Mouse (Mus musculus) hindbrain, postnatal 0 days (tissue): ENCODE measurements around the gene Gm5485. TPM values are rescaled to one million over a fixed set of nuclear protein-coding genes. Genes with fewer than 3 reads are reported as not detected.

Source experiments
- ATAC-seq: fragments of 200-750 bp; cut with Nextera tagmentation; 2 replicates; pipeline ENCODE4 v1.8.0; 2017; ENCODE audit warnings: mild to moderate bottlenecking, moderate TSS enrichment, moderate library complexity
- DNase-seq: peaks from one replicate; pipeline ENCODE4 v3.0.0-alpha.2; 2015; ENCODE audit warnings: low spot score
- H3K27ac ChIP-seq: fragments of 300-500 bp; sonication (generic); 2 replicates; pipeline ENCODE4 v1.5.1; 2014; ENCODE audit warnings: mild to moderate bottlenecking
- H3K27me3 ChIP-seq: fragments of 300-500 bp; sonication (generic); 2 replicates; pipeline ENCODE4 v1.6.1; 2014; ENCODE audit warnings: low read length, mixed read lengths; ENCODE audit not compliant: insufficient read depth
- H3K36me3 ChIP-seq: fragments of 300-500 bp; sonication (generic); 2 replicates; pipeline ENCODE4 v1.6.1; 2014; ENCODE audit warnings: low read length, mixed read lengths; ENCODE audit not compliant: insufficient read depth
- H3K4me1 ChIP-seq: fragments of 300-500 bp; sonication (generic); 2 replicates; pipeline ENCODE4 v1.6.1; 2014; ENCODE audit warnings: antibody characterized with exemption, low read length, mixed read lengths; ENCODE audit not compliant: insufficient read depth
- H3K4me2 ChIP-seq: fragments of 300-500 bp; sonication (generic); 2 replicates; pipeline ENCODE4 v1.6.1; 2014; ENCODE audit warnings: low read depth, mild to moderate bottlenecking, low read length, moderate library complexity, mixed read lengths
- H3K4me3 ChIP-seq: fragments of 300-500 bp; sonication (generic); 2 replicates; pipeline ENCODE4 v1.5.1; 2014; ENCODE audit warnings: low read length
- H3K9ac ChIP-seq: fragments of 300-500 bp; sonication (generic); replicated peaks from 2 replicates; pipeline ENCODE4 v1.6.1; 2014; ENCODE audit warnings: mild to moderate bottlenecking, low read length, moderate library complexity, mixed read lengths
- H3K9me3 ChIP-seq: fragments of 300-500 bp; sonication (generic); 2 replicates; pipeline ENCODE4 v1.6.1; 2016; ENCODE audit warnings: low read length, mixed read lengths
- CTCF ChIP-seq: IDR thresholded peaks from 2 replicates; pipeline ENCODE4 v1.5.1; 2016; ENCODE audit warnings: antibody characterized with exemption, control low read depth, low read depth
- WGBS: fragments of 180-500 bp; shearing (Covaris S2); extraction: QIAGEN DNeasy Blood & Tissue Kit; methylation state at CpG from one replicate; pipeline ENCODE4 v1.1.7; 2014; 5-methylcytosine and 5-hydroxymethylcytosine counted together
- polyA plus RNA-seq: library from polyadenylated mRNA; unstranded; fragments of >200 nt; fragmentation: Nextera tagmentation; extraction: Ambion mirVana; gene quantifications from 2 replicates; pipeline ENCODE4 v1.2.1, GENCODE M21; 2015
- total RNA-seq: library from RNA; depleted of rRNA; stranded (reverse); fragments of >200 nt; gene quantifications from 2 replicates; pipeline ENCODE4 v1.2.3, GENCODE M21; 2014

Gene Gm5485
- total and polyA plus RNA-seq, 2 experiments from 2014 or later: not detected

GRCm38 (mm10) chr16:48405674-48406403 is 6.4 kb downstream of the Gm5485 start:
- DNase-seq (no peak), ATAC-seq (no peak)
- no peaks in the 10 kb centered on the region for H3K9me3 ChIP-seq
- H3K9ac ChIP-seq: no peak overlapping the region
- H3K4me3 ChIP-seq: no peak overlapping the region
- H3K4me1 ChIP-seq: no peaks in the 10 kb centered on the region
- 46% methylated on average over 10 of the region's 10 CpGs for WGBS
- no peak overlapping the region for H3K27ac ChIP-seq
- H3K36me3 ChIP-seq: no peaks in the 10 kb centered on the region
- TF ChIP-seq CTCF: no peak
- no peaks in the 10 kb centered on the region for H3K27me3 ChIP-seq
- H3K4me2 ChIP-seq: no peak overlapping the region

- Histone ChIP-seq H3K4me1 (no peaks in the 10 kb centered on the region), H3K36me3 (no peaks in the 10 kb centered on the region), H3K4me2 (no peak overlapping the region), H3K27me3 (no peaks in the 10 kb centered on the region), H3K9me3 (no peaks in the 10 kb centered on the region), H3K9ac (no peak overlapping the region), H3K4me3 (no peak overlapping the region), H3K27ac (no peak overlapping the region)
- ATAC-seq (no peak), DNase-seq (no peak)
- no peak for TF ChIP-seq CTCF
These were observed 8.2 kb downstream of the Gm5485 start for GRCm38 (mm10) chr16:48404009-48404408.

GRCm38 (mm10) chr16:48403423-48403822 is 8.8 kb downstream of the Gm5485 start:
- H3K9ac ChIP-seq: no peak overlapping the region
- H3K27ac ChIP-seq: no peak overlapping the region
- no peak for TF ChIP-seq CTCF
- no peaks in the 10 kb centered on the region for H3K36me3 ChIP-seq
- DNase-seq: no peak
- ATAC-seq: no peak
- H3K4me1 ChIP-seq: no peaks in the 10 kb centered on the region
- H3K27me3 ChIP-seq: no peaks in the 10 kb centered on the region
- H3K9me3 ChIP-seq: no peaks in the 10 kb centered on the region
- WGBS: 88% methylated on average over 3 of the region's 3 CpGs
- H3K4me3 ChIP-seq: no peak overlapping the region
- H3K4me2 ChIP-seq: no peak overlapping the region

GRCm38 (mm10) chr16:48402963-48403362 is 9.3 kb downstream of the Gm5485 start:
- Histone ChIP-seq H3K4me2 (no peak overlapping the region), H3K36me3 (no peaks in the 10 kb centered on the region), H3K27me3 (no peaks in the 10 kb centered on the region), H3K9me3 (no peaks in the 10 kb centered on the region), H3K9ac (no peak overlapping the region), H3K4me1 (no peaks in the 10 kb centered on the region), H3K27ac (no peak overlapping the region), H3K4me3 (no peak overlapping the region)
- no peak for DNase-seq
- TF ChIP-seq CTCF: no peak
- ATAC-seq: no peak
- 81% methylated on average over 4 of the region's 4 CpGs for WGBS

- TF ChIP-seq CTCF: no peak
- H3K4me3 ChIP-seq: no peak overlapping the region
- H3K36me3 ChIP-seq: no peaks in the 10 kb centered on the region
- no peak overlapping the region for H3K9ac ChIP-seq
- no peaks in the 10 kb centered on the region for H3K4me1 ChIP-seq
- no peak for DNase-seq
- ATAC-seq: no peak
- no peaks in the 10 kb centered on the region for H3K27me3 ChIP-seq
- no peak overlapping the region for H3K27ac ChIP-seq
- H3K4me2 ChIP-seq: no peak overlapping the region
- H3K9me3 ChIP-seq: no peaks in the 10 kb centered on the region
- 91% methylated on average over 2 of the region's 2 CpGs for WGBS
These were observed 16.9 kb downstream of the Gm5485 start for GRCm38 (mm10) chr16:48395278-48395677.

DNA sequence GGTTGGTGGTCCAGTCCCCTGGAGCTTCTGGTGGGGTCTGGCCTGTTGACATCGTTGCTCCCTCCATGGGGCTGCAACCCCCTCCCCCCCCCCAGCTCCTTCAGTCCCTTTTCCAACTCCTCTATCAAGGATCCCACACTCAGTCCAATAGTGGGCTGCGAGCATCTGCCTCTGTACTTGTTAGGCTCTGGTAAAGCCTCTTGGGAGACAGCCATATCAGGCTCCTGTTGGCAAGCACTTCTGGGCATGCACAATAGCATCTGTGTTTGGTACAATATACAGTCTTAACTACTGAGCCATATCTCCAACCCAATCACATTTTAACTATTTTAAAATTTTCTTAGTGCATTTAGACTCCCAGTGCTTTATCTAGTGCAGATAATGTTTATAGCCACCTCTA is 25.2 kb downstream of the Gm5485 start:
- ATAC-seq (no peak), DNase-seq (no peak)
- WGBS: 76% methylated on average over 2 of the region's 2 CpGs
- Histone ChIP-seq H3K36me3 (no peaks in the 10 kb centered on the region), H3K9me3 (no peaks in the 10 kb centered on the region), H3K9ac (no peak overlapping the region), H3K4me3 (no peak overlapping the region), H3K27me3 (no peaks in the 10 kb centered on the region), H3K27ac (no peak overlapping the region), H3K4me1 (no peaks in the 10 kb centered on the region), H3K4me2 (no peak overlapping the region)
- no peak for TF ChIP-seq CTCF

- H3K4me1 ChIP-seq: no peaks in the 10 kb centered on the region
- H3K27me3 ChIP-seq: no peaks in the 10 kb centered on the region
- H3K4me3 ChIP-seq: no peak overlapping the region
- WGBS: 79% methylated on average over 3 of the region's 3 CpGs
- TF ChIP-seq CTCF: no peak
- no peak overlapping the region for H3K9ac ChIP-seq
- H3K36me3 ChIP-seq: no peaks in the 10 kb centered on the region
- no peak for DNase-seq
- H3K27ac ChIP-seq: no peak overlapping the region
- no peaks in the 10 kb centered on the region for H3K9me3 ChIP-seq
- ATAC-seq: no peak
- H3K4me2 ChIP-seq: no peak overlapping the region
These were observed 28.5 kb downstream of the Gm5485 start for GRCm38 (mm10) chr16:48383582-48384257.
